Mouse (Mus musculus) urinary bladder, postnatal 25 days (tissue): ENCODE data around the gene Glod5.

ENCODE experiments used
- DNase-seq: peaks from one replicate; pipeline ENCODE4 v3.0.0; 2022; ENCODE audit warnings: low spot score

Gene Glod5

GRCm38 (mm10) chrX:7968226-7968625 lies 50.1 kb downstream of the Glod5 start:
- DNase-seq, result no peak

DNA sequence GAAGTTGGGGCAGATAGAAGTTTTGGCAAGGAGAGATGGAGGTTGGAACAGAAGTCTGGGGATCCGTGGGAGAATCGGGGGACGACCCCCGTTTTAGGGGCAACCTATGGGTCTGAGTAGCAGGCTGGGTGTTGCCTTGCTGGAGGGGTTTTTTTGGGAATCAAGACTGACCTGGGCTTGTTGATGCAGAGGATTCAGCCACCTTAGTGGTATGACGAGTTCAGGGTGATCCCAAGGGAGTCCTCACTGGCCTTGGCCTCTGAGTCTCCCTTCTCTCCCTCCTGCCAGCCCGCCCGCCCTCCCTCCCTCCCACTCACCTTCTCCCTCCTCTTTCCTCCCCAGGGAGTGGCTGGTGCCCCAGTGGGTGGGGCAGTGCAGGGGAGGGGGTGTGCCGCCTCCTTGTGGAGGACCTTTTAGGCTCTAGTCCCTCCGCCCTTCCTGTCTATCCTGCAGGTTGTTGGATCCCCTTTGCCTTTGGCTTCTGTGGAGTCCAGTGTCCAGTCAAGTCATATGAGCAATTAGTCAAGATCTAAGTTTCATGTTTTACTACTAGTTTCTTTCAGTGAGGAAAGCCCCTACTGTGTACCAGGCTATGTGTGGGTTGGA lies 50.6 kb downstream of the Glod5 start:
- DNase-seq, result no peak

GRCm38 (mm10) chrX:7966161-7966560 lies 52.1 kb downstream of the Glod5 start:
- DNase-seq, result no peak

DNA sequence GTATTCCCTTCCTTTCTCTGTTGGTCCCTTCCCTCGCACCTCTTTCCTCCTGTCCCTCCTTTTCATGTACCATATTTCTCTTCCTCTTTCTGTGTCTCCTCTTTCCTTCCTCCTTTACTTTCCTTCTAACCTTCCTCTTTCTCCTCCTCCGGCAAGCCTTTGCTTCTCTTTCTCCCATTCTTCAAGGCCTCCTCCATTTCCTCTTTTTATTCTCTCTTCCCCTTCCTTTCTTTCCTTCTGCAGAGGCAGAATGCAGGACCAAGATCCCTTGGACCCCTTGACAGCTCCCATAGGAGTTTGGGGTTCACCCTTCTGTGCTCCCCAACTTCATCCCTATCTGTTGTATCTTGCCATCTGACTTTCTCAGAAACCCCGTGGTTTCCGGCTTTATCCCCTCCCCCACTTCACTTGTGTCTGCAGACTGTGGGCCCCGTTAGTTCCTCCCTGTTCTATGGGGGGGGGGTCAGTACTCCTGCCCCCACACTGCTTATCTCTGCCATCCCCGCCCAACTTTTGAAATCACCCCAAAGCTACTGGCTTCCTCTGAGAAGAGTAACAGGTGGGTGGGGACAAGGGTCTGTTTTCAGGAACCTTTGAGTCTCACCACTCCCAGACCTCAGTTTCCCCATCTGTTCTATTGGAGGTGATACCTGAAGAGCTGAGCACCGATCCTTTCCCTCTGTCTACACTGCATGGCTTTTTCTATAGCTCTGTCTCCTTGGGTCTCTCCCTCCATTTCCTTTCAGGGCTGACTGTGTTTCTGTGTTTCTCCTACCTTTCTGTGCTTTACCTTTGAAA lies 54.3 kb downstream of the Glod5 start:
- DNase-seq, result no peak

DNA sequence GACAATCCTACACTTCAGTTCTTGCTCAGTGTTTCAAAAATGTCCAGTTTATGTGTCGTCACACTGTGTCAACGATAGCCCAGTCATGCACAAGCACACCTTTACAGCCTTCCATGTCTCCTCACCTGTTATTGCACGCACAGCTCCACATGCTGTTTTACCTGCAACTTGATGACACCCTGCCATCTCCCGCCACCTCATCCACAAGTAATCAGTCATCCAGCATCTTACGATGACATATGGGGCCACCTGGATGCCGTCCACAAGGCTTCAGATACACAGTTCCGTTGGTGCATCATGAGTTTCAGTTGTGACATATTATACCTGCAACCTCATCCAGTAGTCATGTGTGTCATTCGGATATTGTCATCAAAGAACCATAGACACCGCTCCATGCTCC lies 59.4 kb downstream of the Glod5 start:
- DNase-seq, result no peak
